Mouse (Mus musculus) CD8-positive naive resting alpha-beta T cell, adult 2 months (primary cell): ENCODE data around the gene Igsf8.

ENCODE experiments used
- DNase-seq, 2 experiments: peaks; one replicate each; pipeline ENCODE4 v3.0.0; 2022; ENCODE audit warnings: low read depth in 2 of 2, low spot score in 2 of 2

Gene Igsf8

DNA sequence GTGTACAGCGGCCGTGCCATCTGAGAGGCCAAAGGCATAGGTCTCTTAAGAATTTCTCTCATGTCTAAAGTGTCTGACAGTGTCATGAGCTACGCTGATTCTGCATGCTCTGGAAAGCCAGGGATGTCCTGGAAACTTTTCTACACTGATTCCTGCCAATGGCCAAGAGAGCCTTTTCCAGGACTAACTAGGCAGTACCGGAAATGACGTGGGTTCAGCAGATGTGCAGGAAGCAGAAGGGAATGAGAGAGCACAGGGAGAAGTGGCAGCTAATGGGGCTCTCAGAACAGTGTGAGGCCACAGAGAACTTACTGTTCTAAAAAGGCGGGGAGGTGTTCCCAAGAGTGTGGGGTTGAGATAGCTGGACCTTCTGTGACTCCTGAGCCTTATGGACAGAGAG is 11.9 kb downstream of the Igsf8 start:
- no peak for DNase-seq

DNA sequence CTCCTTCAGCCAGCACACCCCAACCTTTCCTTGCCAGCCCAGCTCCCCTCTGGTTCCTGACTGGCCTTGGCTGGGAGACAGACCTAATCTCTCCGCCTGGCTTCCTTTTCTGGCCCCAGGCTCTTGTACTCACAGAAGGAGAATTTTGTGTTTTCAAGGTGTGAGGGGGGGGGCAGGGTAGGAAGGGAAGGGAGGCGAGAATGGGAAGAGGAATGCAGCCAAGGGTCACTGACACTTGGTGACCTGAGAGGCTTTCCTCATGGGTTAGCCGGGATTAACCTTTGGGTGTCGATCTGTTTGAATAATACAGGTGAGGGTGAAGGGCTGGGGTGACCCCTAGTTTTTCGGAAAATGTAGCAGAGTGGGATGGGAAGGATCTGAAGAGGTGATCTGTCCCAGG is 12.7 kb downstream of the Igsf8 start:
- no peak for DNase-seq

DNA sequence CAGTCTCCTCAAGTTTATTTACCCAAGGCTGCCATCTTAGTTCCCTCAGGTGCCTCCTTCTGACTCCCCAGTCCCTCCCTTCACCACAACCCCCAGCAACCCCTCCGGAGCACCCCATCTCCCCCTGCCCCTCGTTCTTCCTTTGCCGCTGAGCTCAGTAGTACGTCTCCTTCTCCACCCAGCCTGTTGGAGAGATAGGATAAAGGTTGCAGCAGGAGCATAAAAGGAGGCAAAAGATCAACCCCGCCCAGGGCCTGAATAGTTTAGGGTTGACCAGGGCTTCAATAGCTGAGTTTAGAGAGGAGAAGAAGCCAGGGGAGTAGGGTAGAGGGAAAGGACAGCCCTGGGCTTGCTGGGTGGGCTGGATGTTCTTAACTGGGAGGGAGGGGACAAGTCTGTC is 13.1 kb downstream of the Igsf8 start:
- no peak for DNase-seq

DNA sequence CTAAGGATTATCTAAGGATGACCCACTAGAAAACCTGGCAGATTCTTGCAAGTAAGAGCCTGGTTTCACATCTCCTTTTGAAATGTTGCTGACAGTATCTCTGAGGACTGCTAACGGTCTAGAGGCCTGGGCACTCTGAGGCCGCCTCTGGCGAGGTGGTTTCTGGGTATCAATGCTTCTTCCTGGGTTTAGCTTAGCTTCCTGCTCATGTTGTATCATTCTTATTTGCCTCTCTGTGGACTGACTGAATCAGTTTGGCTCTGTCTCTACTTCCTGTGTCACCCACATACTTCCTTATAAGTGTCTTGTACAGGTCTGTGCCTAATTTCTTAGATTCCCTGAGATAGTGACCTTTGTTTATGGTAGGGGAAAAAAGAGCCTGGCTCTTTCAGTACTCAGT is 15.7 kb downstream of the Igsf8 start:
- peak in 1 of 2 experiments; percentile 18 for DNase-seq

DNA sequence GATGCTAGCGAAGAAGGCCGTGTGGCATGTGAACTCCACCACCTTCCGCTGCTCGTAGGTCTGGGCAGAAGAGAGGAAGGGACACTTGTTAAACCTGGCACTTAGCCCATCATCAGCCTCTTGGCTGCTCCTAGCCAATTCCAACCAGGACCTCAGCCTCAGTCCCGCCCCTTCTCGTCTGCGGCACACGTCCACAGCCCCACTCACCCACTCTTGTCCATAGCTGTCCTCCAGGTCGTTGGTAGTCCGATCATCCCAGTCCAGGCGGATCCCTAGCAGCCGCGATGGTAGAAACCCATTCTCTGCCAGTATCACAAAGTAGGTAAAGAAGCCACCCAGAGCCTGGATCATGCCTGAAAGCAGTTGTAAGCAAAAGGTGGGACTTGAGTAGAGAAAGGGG is 16.9 kb downstream of the Igsf8 start:
- no peak for DNase-seq

DNA sequence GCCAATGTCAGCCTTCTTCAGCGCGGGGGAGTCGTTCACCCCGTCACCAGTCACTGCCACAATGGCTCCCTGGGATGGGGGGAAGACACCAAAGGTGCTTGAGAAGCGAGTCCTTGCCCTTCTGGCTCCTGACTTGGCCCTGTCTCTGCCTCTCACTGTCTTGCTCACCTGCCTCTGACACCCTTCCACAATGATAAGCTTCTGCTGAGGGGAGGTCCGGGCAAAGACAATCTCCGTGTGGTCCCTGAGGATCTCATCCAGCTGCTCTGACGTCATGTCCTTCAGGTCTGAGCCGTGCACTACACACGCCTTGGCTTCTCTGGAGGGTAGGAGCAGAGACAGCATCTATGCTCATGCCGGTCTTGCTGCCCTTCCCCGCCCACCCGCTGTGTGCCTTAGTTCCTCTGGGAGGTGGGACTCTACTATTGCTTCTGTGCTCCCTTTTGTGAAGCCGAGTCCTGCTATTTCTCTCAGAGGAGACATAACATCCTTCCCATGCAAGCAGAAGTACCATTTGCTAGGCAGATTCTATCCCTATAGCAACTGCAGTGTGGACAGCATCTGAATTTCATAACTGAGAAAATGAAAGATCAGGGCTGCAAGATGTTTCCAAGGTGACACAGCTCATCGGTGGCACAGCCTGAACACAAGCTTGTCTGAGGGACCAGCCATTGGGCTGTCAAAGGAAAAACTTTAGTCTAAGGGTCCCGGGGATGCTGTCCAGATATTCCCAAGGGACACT is 18.5 kb downstream of the Igsf8 start:
- no peak for DNase-seq

DNA sequence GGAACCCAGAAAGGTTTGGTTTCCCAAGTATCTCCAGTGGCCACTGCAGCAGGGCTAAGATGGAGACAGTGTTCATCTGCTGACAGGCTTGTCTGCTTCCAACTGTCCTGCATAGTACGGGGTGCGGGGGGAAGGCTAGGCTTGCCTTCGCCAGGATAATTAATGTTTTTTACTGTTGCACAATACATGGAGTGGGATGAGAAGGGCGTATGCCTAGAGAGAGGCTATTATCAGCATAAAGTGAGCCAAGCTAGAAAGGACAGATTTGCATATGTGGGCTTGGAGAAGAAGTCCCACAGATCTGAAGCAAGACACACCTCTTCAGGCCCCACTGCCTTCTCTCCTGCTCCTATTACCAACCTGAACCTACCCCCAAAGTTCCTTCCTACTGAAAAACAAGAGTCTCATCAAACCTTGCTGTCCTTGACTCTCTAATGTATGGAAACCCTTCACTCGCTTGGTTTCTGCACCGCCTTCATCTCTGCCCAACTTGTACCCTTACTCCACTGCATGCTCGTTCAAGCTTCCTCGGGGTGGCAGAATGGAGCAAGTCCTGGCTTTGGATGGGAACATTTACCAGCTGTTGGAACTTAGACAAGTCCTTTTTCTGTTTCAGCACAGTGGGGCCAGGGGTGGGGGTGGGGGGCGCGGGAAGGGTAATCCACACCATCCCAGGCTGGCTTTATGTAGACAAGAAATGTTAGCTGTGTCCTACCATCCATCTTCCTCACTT is 20.2 kb downstream of the Igsf8 start:
- no peak for DNase-seq

DNA sequence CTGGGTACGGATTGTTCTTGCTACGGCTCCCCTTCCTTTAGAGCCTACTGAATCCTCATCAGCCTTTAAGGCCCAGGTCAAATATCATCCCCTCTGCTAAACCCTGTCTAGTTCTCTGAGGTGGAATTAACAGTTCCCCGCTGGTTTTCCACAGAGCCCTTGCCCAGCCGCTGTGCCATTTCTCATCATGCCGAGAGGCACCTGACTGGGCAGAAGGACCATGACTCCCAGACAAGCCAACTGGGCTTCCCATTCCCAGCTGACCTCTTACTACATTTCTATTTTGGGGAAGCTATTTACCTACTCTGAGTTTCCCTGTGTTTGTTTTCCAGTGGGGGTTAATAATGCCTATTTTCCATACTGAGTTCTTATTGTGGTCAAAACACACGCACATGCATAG is 21.6 kb downstream of the Igsf8 start:
- DNase-seq = no peak

DNA sequence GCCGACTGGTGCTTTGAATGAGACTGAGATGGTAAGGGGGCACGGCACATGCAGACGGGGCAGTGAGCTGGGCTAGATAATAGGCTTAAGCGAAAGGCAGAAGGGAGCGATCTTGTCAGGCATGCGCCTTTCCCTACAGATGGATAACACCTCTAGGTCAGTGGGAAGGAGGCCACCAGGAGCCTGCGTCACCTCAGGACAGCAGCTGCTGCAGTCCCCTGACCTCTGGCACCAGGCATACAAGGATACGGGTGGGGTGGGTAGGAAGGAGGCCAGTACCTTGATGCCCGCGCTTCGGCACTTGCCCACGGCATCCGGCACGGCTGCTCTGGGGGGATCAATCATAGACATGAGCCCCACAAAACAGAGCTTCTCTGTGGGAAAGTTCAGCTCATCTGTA is 22.8 kb downstream of the Igsf8 start:
- no peak for DNase-seq

DNA sequence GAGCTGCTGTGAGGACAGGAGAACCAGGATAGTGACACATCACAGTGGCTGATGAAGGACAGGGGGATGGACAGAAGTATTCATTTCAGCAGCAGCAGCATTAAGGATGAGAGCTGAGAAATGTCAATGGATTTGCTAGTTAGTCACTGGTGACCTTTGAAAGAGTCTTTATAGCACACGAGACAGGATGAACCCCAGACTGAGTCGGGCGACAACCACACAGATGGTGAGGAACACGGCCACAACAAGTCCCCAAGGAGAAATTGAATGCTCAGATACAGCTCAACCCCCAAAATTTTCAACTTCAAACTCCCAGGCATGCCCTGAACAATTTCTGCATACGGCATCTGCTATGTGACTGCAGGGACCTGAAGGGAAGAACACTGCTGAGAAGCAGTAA is 25.3 kb downstream of the Igsf8 start:
- DNase-seq = no peak

DNA sequence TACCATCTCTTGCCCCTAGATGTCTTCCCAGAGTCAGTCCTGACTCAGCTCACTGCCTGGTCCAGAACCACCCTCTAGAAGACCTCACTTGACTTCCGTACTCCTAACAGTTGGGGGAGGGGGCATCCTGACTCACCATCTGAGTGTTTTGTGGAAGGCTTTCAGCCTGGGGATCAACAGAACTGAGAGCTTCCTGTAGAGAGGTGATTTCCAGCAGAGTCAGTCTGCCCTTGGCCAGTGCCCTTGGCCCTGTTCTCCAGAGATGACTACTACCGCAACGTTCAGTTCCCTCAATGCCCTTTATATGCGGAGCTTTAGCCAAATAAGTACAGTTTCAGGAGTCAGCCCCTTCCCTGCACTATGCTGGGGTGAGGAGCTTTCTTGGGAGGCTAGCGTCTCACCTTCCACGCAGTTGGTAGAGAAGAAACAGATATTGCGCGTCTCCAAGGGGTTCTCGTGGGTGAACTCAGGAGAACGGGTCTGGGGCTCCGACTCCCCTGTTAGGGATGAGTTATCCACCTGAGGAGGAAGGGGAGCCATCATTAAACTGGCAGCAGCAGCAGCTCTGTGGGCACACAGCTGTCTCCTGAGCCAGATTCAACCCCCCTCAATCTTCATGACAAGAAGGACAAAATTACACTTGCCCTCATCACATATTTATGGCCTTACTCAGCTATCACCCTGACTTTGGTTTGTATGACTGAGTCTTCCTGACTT is 27.6 kb downstream of the Igsf8 start:
- no peak for DNase-seq

DNA sequence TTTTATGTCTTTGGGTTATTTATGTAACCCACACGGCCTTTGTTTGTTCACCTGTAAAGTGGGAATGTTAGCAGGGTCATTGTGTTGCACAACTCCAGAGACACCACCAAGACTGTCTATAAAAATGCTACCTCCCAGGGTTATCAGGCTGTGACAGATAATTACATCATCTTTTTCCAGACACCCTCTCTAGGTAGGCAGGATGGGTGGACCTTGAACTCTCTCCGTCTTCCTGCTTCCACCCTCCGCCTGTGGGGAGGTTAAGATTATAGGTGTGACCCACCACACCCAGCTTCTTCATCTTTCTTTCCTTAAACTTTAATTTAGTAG is 28.1 kb downstream of the Igsf8 start:
- no peak for DNase-seq

DNA sequence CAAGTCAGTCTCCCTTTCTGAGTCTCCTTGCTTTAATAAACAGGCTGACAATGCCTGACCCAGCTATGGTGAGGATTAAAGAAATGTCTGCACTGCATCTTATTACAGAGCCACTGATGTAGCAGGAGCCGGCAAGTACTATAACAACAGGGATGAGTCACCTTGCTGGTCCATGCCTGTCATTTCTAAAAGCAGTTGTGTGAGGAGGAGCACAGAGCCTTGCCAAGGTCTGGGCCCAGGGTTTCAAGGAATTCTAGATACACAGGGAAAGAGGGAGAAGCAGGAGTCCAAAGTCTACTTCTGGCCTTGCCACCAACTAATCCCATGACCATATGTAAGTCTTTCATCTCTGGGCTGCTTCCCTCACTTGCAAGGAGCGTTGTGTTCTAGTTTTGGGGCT is 31.4 kb downstream of the Igsf8 start:
- DNase-seq = no peak

DNA sequence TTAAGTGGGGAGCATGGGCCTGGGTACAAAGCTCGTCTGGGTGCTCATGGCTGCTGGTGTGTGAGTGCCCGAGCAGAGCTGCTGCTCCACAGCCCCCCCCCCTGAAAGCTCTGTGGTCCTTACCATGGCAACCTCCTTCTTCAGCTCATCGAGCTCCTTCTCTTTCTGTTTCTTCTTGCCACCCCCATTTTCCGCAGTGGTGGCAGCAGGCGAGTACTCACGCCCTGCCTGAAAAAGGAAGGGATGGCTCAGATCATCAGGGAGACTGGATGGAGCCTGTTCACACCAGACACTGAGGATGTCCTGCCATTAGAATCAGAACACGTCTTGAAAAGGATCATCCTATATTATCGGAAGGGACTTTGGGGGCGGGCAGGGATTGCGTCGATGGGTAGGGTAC is 32.0 kb downstream of the Igsf8 start:
- no peak for DNase-seq

DNA sequence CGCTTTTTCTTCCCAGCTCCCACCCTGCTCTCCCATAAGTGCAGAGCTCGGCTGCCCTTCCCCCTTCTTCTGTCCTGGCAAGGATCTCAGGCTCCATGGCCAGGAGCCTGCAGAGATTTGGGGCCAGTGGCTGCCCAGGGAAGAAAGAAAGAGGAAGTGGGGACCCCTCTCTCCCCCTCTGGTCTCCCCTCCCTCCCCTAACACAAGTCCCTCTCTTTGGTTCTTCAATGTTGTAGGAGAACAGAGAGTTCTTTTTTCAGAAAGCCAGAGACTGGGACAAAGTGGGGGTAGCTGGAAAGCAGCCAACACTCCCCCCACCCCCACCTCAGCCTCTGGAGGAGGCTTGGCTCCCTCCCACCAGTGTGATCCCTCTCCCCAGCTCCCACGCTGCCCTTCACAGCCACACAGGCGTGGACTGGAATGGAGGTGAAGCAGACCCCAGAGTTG is 34.3 kb downstream of the Igsf8 start:
- DNase-seq = no peak

DNA sequence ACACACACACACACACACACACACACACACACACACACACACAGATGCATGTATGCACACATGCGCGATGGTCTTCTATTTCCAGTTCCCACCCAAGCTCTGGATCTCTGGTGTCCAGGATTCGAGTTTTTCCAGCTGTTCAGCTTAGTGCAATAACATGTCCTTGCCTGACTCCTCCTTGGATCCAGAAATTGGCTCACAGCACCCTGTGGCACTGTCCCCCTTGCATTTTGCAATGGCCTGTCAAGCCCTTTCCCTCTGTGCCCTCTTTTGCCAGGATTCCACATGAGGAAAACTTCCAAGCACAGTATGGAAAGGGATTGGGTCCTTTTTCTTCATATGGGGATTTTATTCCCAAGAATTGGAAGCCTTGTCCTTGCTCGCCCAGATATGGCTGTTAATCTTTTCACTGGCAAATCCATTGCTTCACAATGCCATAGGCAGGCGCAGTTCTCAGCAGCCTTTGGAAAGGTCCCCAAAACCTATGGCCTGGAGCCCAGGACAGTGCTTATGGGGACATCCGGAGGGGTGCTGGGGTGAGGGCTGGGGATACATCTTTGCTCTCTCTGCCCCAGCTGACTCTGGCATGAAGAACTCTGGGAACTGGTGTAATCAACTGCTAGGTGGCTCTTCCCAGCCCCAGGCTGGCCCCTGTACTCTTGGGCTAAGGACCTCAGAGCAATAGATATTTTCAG is 35.5 kb downstream of the Igsf8 start:
- no peak for DNase-seq

DNA sequence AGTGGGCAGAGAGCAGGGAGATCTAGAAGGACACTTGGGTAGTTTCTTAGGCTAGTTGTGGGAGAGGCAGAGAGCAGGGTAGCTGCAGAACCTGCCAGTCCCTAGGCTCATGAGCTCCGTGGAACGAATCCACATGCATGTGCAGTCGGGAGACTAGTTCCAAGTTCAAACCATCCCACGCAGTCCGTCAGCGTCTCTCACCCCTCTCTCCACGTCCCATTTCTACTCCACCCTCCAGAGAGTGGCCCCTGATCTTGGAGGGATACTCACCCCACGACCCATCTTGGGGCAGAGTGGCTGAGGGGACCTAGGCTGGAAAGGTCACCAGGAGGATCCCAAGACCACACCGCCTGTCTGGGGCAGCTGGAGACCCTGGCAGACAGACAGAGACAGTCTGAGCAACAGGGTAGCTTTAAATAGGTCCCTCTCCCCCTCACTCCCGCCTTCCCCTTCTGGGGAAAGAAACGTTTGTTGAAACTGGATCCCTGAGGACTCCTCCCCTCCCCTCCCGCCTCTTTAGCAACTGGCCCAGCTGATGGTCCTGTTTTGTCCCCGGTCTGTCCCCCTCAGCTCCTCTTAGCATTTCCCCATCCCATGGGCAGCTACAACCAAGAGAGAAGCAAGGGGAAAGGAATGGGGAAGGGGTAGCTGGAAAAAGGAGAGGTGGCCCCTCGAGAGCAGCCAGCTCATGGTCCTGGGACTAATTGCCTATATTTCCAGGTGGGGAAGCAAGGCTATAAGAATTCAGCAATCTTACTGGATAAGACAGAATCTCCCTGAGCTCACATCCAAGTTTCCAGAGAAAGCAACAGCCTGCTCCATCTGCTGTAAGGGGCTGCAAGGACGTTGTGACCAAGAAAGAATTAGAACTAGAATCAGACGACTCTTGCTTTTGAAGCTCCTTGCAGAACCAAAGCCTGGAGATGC is 36.4 kb downstream of the Igsf8 start, which contains the start of gene Atp1a2:
Gene Atp1a2 (minus strand): TSS at position 454 of the 927 bp plus-strand sequence.
- DNase-seq = no peak

DNA sequence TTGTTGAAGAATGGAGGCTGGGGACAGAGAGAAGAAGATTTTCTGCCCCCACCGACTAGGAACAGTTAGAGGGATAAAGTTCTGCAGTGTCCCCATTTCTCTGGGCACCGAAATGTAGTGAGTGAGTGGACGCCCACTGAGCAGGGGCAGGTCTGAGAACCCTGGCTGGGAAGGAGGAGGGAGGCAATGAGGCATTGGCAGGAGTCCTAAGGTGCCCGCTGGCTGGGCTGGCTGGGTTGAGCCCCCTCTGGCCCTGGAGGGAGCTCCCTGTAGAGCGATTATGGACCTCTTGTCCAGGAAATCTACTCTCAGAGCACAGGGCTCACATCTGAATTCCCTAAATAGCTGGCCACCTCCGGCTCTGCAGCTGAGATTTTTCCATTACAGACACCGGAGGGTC is 38.1 kb downstream of the Igsf8 start:
- DNase-seq = no peak

DNA sequence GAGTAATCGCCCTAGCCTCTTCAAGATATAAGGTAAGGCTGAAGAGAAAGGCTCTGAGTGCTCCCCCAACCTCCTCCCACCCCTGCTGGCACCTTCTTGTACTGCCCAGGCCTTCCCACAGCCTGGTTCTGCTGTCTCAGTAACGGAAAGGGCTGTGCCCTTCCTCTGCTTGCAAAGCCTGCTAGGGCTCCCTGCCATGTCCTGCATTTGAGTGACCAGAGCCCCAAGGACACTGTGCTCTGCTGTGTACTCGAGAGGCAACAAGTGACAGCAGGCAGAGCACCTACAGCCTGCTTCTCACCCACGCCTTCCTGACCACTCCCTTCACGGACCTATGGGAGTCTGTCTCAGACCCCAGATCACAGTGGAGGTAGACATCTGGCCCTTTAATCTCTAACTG is 38.8 kb downstream of the Igsf8 start:
- DNase-seq = no peak

DNA sequence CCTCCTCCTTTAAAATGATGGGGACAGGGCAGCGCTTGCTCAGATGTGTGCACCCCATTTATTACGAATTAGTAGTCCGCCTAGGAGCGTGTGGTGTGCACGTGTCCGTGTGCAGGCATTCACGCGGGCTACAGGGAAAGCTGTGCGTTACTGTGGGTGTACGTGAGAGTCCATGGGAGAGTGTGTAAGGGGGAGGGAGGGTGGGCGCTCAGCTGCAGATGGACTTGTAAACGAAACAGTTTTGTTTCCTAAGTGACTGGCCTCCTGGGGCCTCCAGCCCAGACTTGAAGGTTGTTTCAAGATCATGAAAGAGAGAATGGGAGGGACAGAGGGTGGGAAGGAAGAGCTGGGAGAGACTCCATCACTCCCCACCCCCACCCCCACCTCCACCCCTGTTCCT is 39.7 kb downstream of the Igsf8 start:
- DNase-seq = no peak

DNA sequence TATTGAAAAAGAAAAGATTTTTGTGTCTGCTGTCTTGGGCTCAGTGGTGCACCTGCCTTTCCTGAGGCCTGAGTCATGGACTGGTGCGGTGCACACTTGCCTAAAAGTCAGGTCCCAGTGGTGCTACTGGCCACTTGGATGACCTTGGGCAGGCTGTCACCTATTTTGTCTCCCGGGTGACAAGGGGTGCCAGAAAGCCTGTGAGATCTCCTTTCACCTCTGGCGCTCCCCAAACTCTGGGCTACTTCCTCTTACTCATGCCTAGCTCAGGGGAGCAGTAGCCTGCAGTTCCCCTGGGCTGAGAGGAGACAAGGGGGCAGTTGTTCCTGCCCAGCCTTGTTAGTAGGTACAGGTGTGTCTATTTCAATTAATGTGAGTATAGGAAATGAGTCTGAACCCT is 40.9 kb downstream of the Igsf8 start:
- DNase-seq = no peak
